Mouse (Mus musculus): ENCODE data around the gene Soat1. TPM values are rescaled to one million over a fixed set of nuclear protein-coding genes. Genes with fewer than 3 reads are reported as not detected.

The Soat1 gene
- polyA plus RNA-seq, 1 experiment from 2014 or later, result 25.7 TPM

DNA sequence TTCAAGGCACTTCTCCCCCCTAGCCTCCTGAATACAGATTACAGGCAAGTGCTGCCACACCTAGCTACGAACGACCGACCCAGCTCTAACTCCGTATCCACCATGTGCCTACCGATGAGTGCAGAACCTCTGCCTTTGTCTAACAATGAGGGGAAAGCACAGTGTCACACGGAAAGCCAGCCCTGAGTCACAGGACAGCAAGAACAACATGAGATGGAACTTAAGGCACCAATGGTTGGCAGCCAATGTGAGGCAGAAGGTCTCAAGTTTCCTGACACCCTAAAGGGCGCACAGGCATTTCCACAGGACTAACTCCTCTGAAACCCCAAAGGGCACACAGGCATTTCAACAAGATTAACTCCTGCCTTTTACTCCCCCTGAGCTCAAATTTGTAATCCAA lies 25.0 kb downstream of the Soat1 start:
- Histone ChIP-seq H3K4me1 (replicated peaks; ENCODE audit: control insufficient read depth, insufficient read depth, low read length) (no peaks in the 10 kb centered on the region), H3K4me3 (ENCODE audit: low read depth, low read length) (no peak overlapping the region), H3K9me3 (ENCODE audit: control insufficient read depth, low read length) (no peaks in the 10 kb centered on the region), H3K27ac (ENCODE audit: low read depth, low read length) (no peak overlapping the region), H3K4me2 (replicated peaks; ENCODE audit: low read depth, low read length) (no peak overlapping the region), H3K9ac (ENCODE audit: low read depth, low read length) (no peak overlapping the region), H3K36me3 (ENCODE audit: control insufficient read depth, insufficient read depth, low read length) (no peaks in the 10 kb centered on the region), H3K27me3 (ENCODE audit: control insufficient read depth, insufficient read depth, low read length) (no peaks in the 10 kb centered on the region)
- WGBS, result 89% methylated on average over 7 of the region's 7 CpGs
- DNase-seq (ENCODE audit: low spot score) (no peak), ATAC-seq (ENCODE audit: low FRiP score) (no peak)

DNA sequence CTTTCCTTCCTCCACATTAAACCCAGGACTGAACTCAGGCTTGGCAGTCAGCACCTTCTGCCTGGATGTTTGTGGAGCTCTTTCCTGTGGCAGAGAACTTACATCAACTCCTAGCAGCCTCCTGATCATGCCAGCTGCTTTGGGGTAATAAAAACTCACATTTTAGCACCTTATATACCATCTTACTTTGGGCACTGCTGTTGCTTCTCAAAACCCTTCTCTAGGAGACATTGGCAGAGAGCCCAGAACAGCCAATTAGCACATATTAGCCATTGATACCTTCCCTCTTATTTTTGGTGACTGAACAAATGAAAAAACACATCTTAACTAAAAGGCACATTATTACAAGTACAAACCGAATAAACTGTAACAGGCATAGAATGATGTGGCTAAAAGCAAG lies 29.1 kb downstream of the Soat1 start:
- no peaks in the 10 kb centered on the region for H3K27me3 ChIP-seq (ENCODE audit: control insufficient read depth, insufficient read depth, low read length)

DNA sequence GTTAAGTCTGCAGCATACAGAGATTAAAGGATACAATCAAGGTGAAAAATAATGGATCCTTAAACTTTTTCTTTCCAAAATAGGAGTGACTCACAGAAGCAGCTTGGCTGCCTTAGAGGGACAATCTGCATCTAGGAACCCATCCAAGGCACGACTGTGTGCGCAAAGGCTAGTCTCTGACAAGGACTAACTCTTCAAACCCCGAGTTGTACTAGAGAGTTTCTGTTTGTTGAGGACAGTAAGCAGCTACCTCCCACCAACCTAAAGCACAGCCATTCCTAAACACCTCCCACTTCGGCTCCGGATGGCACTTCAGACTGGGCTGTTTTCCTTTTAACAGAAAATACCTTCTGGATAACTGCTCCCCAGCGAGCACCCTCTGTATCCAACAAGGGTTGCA lies 31.4 kb downstream of the Soat1 start:
- Histone ChIP-seq H3K36me3 (ENCODE audit: control insufficient read depth, insufficient read depth, low read length) (0 out of 2 replicates have a peak, but pooled peaks cover 2% of the 10 kb centered on the region), H3K4me1 (replicated peaks; ENCODE audit: control insufficient read depth, insufficient read depth, low read length) (no peaks in the 10 kb centered on the region), H3K9ac (ENCODE audit: low read depth, low read length) (no peak overlapping the region), H3K4me2 (replicated peaks; ENCODE audit: low read depth, low read length) (no peak overlapping the region), H3K4me3 (ENCODE audit: low read depth, low read length) (no peak overlapping the region), H3K9me3 (ENCODE audit: control insufficient read depth, low read length) (no peaks in the 10 kb centered on the region), H3K27ac (ENCODE audit: low read depth, low read length) (no peak overlapping the region), H3K27me3 (ENCODE audit: control insufficient read depth, insufficient read depth, low read length) (no peaks in the 10 kb centered on the region)
- WGBS, result 89% methylated on average over 6 of the region's 6 CpGs
- no peak for DNase-seq (ENCODE audit: low spot score)
- ATAC-seq (ENCODE audit: low FRiP score), result no peak

More for the DNA sequence above, 29.1 kb downstream of the Soat1 start:
- Histone ChIP-seq H3K36me3 (ENCODE audit: control insufficient read depth, insufficient read depth, low read length) (no peaks in the 10 kb centered on the region), H3K4me2 (replicated peaks; ENCODE audit: low read depth, low read length) (no peak overlapping the region), H3K27ac (ENCODE audit: low read depth, low read length) (no peak overlapping the region), H3K4me1 (replicated peaks; ENCODE audit: control insufficient read depth, insufficient read depth, low read length) (no peaks in the 10 kb centered on the region), H3K4me3 (ENCODE audit: low read depth, low read length) (no peak overlapping the region), H3K9me3 (ENCODE audit: control insufficient read depth, low read length) (no peaks in the 10 kb centered on the region), H3K9ac (ENCODE audit: low read depth, low read length) (no peak overlapping the region)
- no peak for DNase-seq (ENCODE audit: low spot score)
- 93% methylated on average over 1 of the region's 1 CpGs for WGBS
- ATAC-seq (ENCODE audit: low FRiP score), result no peak

DNA sequence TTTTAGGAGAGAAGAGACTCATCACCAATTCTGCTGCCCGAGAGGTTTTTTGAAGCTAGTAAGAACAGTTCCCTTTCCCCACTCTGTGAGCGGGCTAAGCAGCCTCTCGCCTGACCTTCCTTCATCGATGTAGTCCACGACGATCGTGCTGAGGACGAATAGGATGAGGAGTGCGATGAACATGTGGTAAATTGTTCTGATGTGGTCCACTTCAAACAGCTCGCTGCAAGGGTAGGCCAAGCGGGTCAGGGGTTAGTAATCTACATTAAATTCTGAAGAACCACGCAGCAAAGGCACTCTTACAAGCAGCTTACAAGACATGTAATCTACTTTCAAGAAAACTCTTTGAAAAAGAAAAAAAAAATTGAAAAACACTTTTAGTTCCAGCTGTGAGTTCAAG lies 31.9 kb downstream of the Soat1 start:
- DNase-seq (ENCODE audit: low spot score), result no peak
- Histone ChIP-seq H3K9ac (ENCODE audit: low read depth, low read length) (no peak overlapping the region), H3K4me3 (ENCODE audit: low read depth, low read length) (no peak overlapping the region), H3K27ac (ENCODE audit: low read depth, low read length) (no peak overlapping the region), H3K36me3 (ENCODE audit: control insufficient read depth, insufficient read depth, low read length) (0 out of 2 replicates have a peak, but pooled peaks cover 2% of the 10 kb centered on the region), H3K4me1 (replicated peaks; ENCODE audit: control insufficient read depth, insufficient read depth, low read length) (no peaks in the 10 kb centered on the region), H3K9me3 (ENCODE audit: control insufficient read depth, low read length) (no peaks in the 10 kb centered on the region), H3K27me3 (ENCODE audit: control insufficient read depth, insufficient read depth, low read length) (no peaks in the 10 kb centered on the region), H3K4me2 (replicated peaks; ENCODE audit: low read depth, low read length) (no peak overlapping the region)
- WGBS, result 95% methylated on average over 12 of the region's 12 CpGs
- no peak for ATAC-seq (ENCODE audit: low FRiP score)

DNA sequence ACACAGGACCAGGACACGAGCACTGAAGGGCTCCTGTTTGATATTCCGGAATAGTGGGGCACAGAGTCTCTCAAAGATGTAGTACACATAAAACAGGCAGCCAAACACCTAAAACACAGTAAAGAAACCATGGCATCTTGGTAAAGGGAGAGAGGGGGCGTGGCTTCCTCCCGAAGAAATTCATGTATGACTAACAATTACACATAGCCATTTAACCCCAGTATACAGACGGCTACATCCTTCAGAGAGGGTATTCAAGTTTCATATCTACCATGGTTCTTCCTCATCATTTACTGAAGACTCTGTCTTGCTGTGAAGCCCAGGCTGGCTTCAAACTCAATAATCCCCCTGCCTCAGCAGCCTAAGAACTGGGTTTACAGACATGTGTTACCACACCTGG lies 36.4 kb downstream of the Soat1 start:
- WGBS, result 93% methylated on average over 5 of the region's 5 CpGs
- no peaks in the 10 kb centered on the region for H3K9me3 ChIP-seq (ENCODE audit: control insufficient read depth, low read length)
- no peak for DNase-seq (ENCODE audit: low spot score)
- ATAC-seq (ENCODE audit: low FRiP score), result no peak
- H3K4me2 ChIP-seq (replicated peaks; ENCODE audit: low read depth, low read length), result no peak overlapping the region
- H3K27ac ChIP-seq (ENCODE audit: low read depth, low read length), result no peak overlapping the region
- no peaks in the 10 kb centered on the region for H3K4me1 ChIP-seq (replicated peaks; ENCODE audit: control insufficient read depth, insufficient read depth, low read length)
- no peaks in the 10 kb centered on the region for H3K27me3 ChIP-seq (ENCODE audit: control insufficient read depth, insufficient read depth, low read length)
- no peak overlapping the region for H3K4me3 ChIP-seq (ENCODE audit: low read depth, low read length)
- no peak overlapping the region for H3K9ac ChIP-seq (ENCODE audit: low read depth, low read length)
- 0 out of 2 replicates have a peak, but pooled peaks cover 4% of the 10 kb centered on the region for H3K36me3 ChIP-seq (ENCODE audit: control insufficient read depth, insufficient read depth, low read length)

DNA sequence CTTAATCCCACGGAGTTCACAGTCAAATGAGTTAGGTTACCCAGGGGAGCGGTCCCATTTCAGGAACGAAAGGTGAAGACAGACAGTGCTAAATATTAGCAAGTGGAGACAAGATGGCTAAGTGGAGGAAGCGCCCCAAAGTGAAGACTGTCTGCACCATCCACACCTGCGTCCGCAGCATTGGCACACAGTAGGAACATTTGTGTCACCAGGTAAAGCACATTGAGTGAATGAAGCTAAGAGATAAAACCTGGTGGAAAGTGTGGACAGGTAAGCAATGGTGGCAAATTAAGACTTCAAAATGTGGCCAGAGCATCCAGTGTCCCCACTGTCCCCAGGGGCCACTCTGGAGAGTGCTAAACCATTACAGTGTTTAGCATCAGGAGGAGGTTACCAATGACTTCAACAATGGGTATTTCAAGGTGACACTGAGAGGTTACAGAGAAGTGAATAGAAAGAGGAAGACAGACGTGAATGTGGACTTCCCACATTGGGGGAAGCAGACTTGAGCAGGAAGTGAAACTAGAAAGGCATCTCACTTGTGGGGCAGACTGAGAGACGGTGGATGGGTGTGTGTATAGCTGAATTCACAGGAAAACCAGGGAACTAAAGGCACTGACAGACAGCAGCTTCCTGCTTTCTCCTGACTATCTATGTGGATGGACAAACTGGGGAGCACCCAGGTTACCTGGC lies 37.0 kb downstream of the Soat1 start:
- H3K9ac ChIP-seq (ENCODE audit: low read depth, low read length), result no peak overlapping the region
- H3K36me3 ChIP-seq (ENCODE audit: control insufficient read depth, insufficient read depth, low read length), result 0 out of 2 replicates have a peak, but pooled peaks cover 4% of the 10 kb centered on the region
- H3K4me3 ChIP-seq (ENCODE audit: low read depth, low read length), result no peak overlapping the region
- 95% methylated on average over 8 of the region's 8 CpGs for WGBS
- H3K4me2 ChIP-seq (replicated peaks; ENCODE audit: low read depth, low read length), result no peak overlapping the region
- no peak for DNase-seq (ENCODE audit: low spot score)
- no peaks in the 10 kb centered on the region for H3K4me1 ChIP-seq (replicated peaks; ENCODE audit: control insufficient read depth, insufficient read depth, low read length)
- no peaks in the 10 kb centered on the region for H3K27me3 ChIP-seq (ENCODE audit: control insufficient read depth, insufficient read depth, low read length)
- H3K27ac ChIP-seq (ENCODE audit: low read depth, low read length), result no peak overlapping the region
- H3K9me3 ChIP-seq (ENCODE audit: control insufficient read depth, low read length), result no peaks in the 10 kb centered on the region
- ATAC-seq (ENCODE audit: low FRiP score), result no peak

DNA sequence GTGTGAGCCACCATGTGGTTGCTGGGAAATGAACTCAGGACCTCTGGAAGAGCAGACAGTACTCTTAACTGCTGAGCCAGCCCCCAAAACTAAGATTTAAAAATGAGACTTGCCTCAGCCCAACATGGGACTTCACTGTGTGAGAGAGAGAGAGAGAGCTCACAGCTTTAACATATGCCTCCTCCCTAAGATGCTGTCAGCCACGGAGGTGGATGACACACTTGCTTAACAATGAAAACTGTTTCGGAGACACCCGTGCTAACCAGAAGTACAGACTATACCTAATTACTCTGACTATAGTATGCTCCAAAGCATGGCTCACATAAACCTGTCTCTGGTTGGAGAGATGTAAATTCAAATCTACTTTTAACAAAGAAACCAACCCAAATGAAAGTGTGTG lies 40.6 kb downstream of the Soat1 start:
- H3K27ac ChIP-seq (ENCODE audit: low read depth, low read length), result no peak overlapping the region
- DNase-seq (ENCODE audit: low spot score) (no peak), ATAC-seq (ENCODE audit: low FRiP score) (no peak)
- H3K9me3 ChIP-seq (ENCODE audit: control insufficient read depth, low read length), result no peaks in the 10 kb centered on the region
- H3K36me3 ChIP-seq (ENCODE audit: control insufficient read depth, insufficient read depth, low read length), result 0 out of 2 replicates have a peak, but pooled peaks cover 4% of the 10 kb centered on the region
- no peak overlapping the region for H3K4me2 ChIP-seq (replicated peaks; ENCODE audit: low read depth, low read length)
- WGBS, result 87% methylated on average over 3 of the region's 3 CpGs
- H3K9ac ChIP-seq (ENCODE audit: low read depth, low read length), result no peak overlapping the region
- no peaks in the 10 kb centered on the region for H3K4me1 ChIP-seq (replicated peaks; ENCODE audit: control insufficient read depth, insufficient read depth, low read length)
- no peak overlapping the region for H3K4me3 ChIP-seq (ENCODE audit: low read depth, low read length)
- no peaks in the 10 kb centered on the region for H3K27me3 ChIP-seq (ENCODE audit: control insufficient read depth, insufficient read depth, low read length)

DNA sequence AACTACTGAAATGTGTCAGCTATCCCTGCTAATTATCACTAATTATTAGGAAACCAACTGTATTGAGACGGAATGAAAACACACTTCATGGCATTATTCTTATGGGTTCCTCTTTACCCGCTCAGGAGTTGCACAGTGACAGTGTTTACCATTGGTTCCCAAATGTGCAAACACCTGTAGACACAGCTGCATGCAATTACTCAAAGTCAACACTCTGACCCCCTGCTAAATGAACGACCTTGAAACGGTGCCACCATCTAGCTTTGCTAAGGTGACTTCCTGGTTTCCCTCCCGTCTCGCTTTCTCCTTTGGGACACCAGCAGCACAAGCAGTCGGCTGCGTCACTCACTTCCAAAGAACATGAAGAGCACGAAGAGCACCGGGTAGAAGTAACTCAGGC lies 41.6 kb downstream of the Soat1 start:
- 0 out of 2 replicates have a peak, but pooled peaks cover 4% of the 10 kb centered on the region for H3K36me3 ChIP-seq (ENCODE audit: control insufficient read depth, insufficient read depth, low read length)
- no peak overlapping the region for H3K27ac ChIP-seq (ENCODE audit: low read depth, low read length)
- H3K9me3 ChIP-seq (ENCODE audit: control insufficient read depth, low read length), result no peaks in the 10 kb centered on the region
- DNase-seq (ENCODE audit: low spot score) (no peak), ATAC-seq (ENCODE audit: low FRiP score) (no peak)
- H3K4me1 ChIP-seq (replicated peaks; ENCODE audit: control insufficient read depth, insufficient read depth, low read length), result no peaks in the 10 kb centered on the region
- H3K9ac ChIP-seq (ENCODE audit: low read depth, low read length), result no peak overlapping the region
- H3K27me3 ChIP-seq (ENCODE audit: control insufficient read depth, insufficient read depth, low read length), result no peaks in the 10 kb centered on the region
- H3K4me3 ChIP-seq (ENCODE audit: low read depth, low read length), result no peak overlapping the region
- no peak overlapping the region for H3K4me2 ChIP-seq (replicated peaks; ENCODE audit: low read depth, low read length)
- 78% methylated on average over 10 of the region's 10 CpGs for WGBS

DNA sequence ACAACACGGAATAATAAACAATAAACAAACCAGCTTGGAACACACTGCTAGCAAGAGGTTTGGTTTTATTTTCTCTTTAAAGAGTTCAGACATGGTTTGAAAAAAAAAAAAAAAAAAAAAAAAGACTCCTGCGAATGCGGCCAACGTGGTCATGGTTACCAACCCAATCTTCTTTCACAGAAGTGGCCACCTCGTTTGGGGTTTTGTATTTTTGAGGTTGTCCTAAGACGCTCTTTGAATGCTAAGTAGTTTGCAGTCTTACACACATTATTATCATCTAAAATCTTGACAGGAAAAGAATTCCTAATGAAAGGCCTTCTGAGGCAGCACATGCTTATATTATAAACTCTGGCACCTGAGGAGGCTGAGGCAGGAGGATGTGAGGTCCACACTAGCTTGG lies 45.7 kb downstream of the Soat1 start:
- H3K27ac ChIP-seq (ENCODE audit: low read depth, low read length), result no peak overlapping the region
- DNase-seq (ENCODE audit: low spot score), result no peak
- no peaks in the 10 kb centered on the region for H3K27me3 ChIP-seq (ENCODE audit: control insufficient read depth, insufficient read depth, low read length)
- H3K9me3 ChIP-seq (ENCODE audit: control insufficient read depth, low read length), result no peaks in the 10 kb centered on the region
- H3K4me1 ChIP-seq (replicated peaks; ENCODE audit: control insufficient read depth, insufficient read depth, low read length), result no peaks in the 10 kb centered on the region
- H3K4me3 ChIP-seq (ENCODE audit: low read depth, low read length), result no peak overlapping the region
- H3K4me2 ChIP-seq (replicated peaks; ENCODE audit: low read depth, low read length), result no peak overlapping the region
- no peak for ATAC-seq (ENCODE audit: low FRiP score)
- 90% methylated on average over 6 of the region's 6 CpGs for WGBS
- H3K36me3 ChIP-seq (ENCODE audit: control insufficient read depth, insufficient read depth, low read length), result 0 out of 2 replicates have a peak, but pooled peaks cover 2% of the 10 kb centered on the region
- H3K9ac ChIP-seq (ENCODE audit: low read depth, low read length), result no peak overlapping the region
